In the genomic region with DNA sequence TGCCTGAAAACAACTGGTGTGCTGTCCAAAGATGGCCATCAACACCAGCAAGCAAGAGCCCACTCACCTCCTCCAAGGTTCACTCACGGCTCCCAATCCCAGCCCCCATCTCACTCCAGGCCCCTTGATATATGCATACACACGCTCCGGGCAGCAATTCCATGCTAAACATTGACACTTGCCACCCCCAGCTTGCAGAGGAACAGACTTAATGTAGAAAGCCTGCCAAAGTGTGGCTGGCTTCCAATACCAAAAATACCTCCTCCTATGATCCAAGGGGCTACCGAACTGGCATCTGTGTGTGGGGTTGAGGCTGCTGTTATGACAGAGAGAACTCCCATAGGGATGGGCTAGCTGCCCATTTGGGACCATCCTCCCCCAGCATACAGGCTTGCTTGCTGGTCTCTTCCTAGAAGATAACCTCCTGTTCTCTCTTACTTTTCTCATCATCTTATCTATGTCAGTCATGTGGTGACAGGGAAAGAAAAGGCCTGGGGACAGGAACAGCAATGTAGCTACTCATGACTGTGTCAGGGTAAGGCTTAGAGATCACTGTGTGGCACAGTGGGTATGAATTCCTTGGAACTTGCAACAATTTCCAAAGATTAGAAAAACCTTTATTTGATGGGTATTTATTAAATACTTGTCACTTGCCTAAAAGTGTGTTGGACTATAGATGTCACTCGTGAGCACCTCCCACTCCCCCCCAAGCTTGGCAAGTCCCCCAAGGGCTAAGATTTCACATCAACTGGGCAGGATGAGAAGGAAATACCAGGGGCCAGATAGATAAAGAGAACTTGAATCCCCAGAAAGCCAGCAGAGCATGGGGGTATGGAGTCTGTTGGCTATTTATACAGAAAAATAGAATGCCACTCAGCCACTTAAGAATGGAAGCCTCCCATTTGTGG, we compare ENCODE assay signal across 9 mouse cellular contexts. TPM values are rescaled to one million over a fixed set of nuclear protein-coding genes. Genes with fewer than 3 reads are reported as not detected.
A peak's percentile ranks its signal among the peaks of the same experiment; 100 is the strongest.
DNase-seq lines count a peak whose midpoint lies in the region; ATAC-seq and TF ChIP-seq lines count a peak whose summit lies in the region.
"Had no signal": no experiment of that assay in that cellular context is flagged by ENCODE, and none has a peak within 500 bp of the region (broad histone marks: within the 10 kb centered on the region; RNA-seq: fewer than 3 reads in every experiment).

No protein-coding gene starts in this region.

- no peak for ATAC-seq in kidney, embryonic 14.5 days (ENCODE audit: low FRiP score, low TSS enrichment)
- peak; percentile 54 for ATAC-seq in forebrain, embryonic 14.5 days
- ATAC-seq in liver, embryonic 14.5 days (ENCODE audit: insufficient read depth) = peak; percentile 70

- no peak overlapping the region for H3K9ac ChIP-seq in kidney, embryonic 14.5 days (ENCODE audit: low read depth, low read length)
- H3K9ac ChIP-seq in forebrain, embryonic 14.5 days (ENCODE audit: low read length) = no peak overlapping the region
- H3K9ac ChIP-seq in liver, embryonic 14.5 days (replicated peaks) = no peak overlapping the region

- TF ChIP-seq CTCF in liver, embryonic 14.5 days (IDR thresholded peaks at IDR 0.05; ENCODE audit: low read depth) = no peak

- no peaks in the 10 kb centered on the region for H3K27me3 ChIP-seq in kidney, embryonic 14.5 days (ENCODE audit: control insufficient read depth, insufficient read depth, low read length)
- no peaks in the 10 kb centered on the region for H3K27me3 ChIP-seq in forebrain, embryonic 14.5 days (replicated peaks; ENCODE audit: control insufficient read depth, insufficient read depth, low read length)
- H3K27me3 ChIP-seq in liver, embryonic 14.5 days (ENCODE audit: control insufficient read depth, insufficient read depth, low read length) = no peaks in the 10 kb centered on the region

- peak; percentile 41; the same call in 1 of the 2 replicates for TF ChIP-seq EP300 in liver, embryonic 14.5 days (IDR thresholded peaks at IDR 0.05; ENCODE audit: low read depth)

- no peak overlapping the region for H3K4me2 ChIP-seq in kidney, embryonic 14.5 days (replicated peaks; ENCODE audit: low read depth, low read length)
- no peak overlapping the region for H3K4me2 ChIP-seq in forebrain, embryonic 14.5 days (ENCODE audit: low read length)
- no peak overlapping the region for H3K4me2 ChIP-seq in liver, embryonic 14.5 days (ENCODE audit: low read depth)

- WGBS in kidney, embryonic 14.5 days = 76% methylated on average over 5 of the region's 5 CpGs
- WGBS in forebrain, embryonic 14.5 days = 38% methylated on average over 5 of the region's 5 CpGs
- WGBS in liver, embryonic 14.5 days (ENCODE audit: insufficient replicate concordance) = 67% methylated on average over 5 of the region's 5 CpGs

- H3K9me3 ChIP-seq in kidney, embryonic 14.5 days (ENCODE audit: control insufficient read depth, low read length) = no peaks in the 10 kb centered on the region
- no peaks in the 10 kb centered on the region for H3K9me3 ChIP-seq in forebrain, embryonic 14.5 days (replicated peaks; ENCODE audit: control insufficient read depth, low read length)
- no peaks in the 10 kb centered on the region for H3K9me3 ChIP-seq in liver, embryonic 14.5 days (ENCODE audit: control insufficient read depth, low read length)

- peak; percentile 45 for DNase-seq in kidney, adult 18-20 months
- DNase-seq in forebrain, embryonic 14.5 days (ENCODE audit: low spot score) = peak; percentile 87
- DNase-seq in frontal cortex, postnatal 36 days (ENCODE audit: low spot score in 2 of 2) = peak; percentile 66 to 85
- peak in 1 of 3 experiments; percentile 23 for DNase-seq in liver, embryonic 14.5 days (ENCODE audit: low read depth in 3 of 3, low spot score in 3 of 3)
- DNase-seq in lung, postnatal 10 days = no peak
- no peak for DNase-seq in thymus, adult 18-20 months
- no peak for DNase-seq in thymus, postnatal 10 days (ENCODE audit: low spot score in 2 of 2)
- DNase-seq: adrenal gland, postnatal 10 days had no signal

- no peak overlapping the region for H3K27ac ChIP-seq in kidney, embryonic 14.5 days (ENCODE audit: low read depth, low read length)
- H3K27ac ChIP-seq in forebrain, embryonic 14.5 days (ENCODE audit: low read depth, low read length) = peak overlapping the region; percentile 65
- H3K27ac ChIP-seq in liver, embryonic 14.5 days = no peak overlapping the region

- H3K4me3 ChIP-seq in kidney, embryonic 14.5 days (ENCODE audit: low read length) = no peak overlapping the region
- H3K4me3 ChIP-seq in forebrain, embryonic 14.5 days (ENCODE audit: low read depth, low read length) = no peak overlapping the region
- no peak overlapping the region for H3K4me3 ChIP-seq in liver, embryonic 14.5 days (ENCODE audit: insufficient read depth in 1 of 2, low read depth in 2 of 2, low read length in 2 of 2)

- no peaks in the 10 kb centered on the region for H3K36me3 ChIP-seq in kidney, embryonic 14.5 days (ENCODE audit: control insufficient read depth, insufficient read depth, low read length)
- H3K36me3 ChIP-seq in forebrain, embryonic 14.5 days (ENCODE audit: control insufficient read depth, insufficient read depth, low read length) = no peaks in the 10 kb centered on the region
- no peaks in the 10 kb centered on the region for H3K36me3 ChIP-seq in liver, embryonic 14.5 days (replicated peaks; ENCODE audit: control insufficient read depth, insufficient read depth, low read depth)

- H3K4me1 ChIP-seq in kidney, embryonic 14.5 days (ENCODE audit: control insufficient read depth, insufficient read depth, low read length) = peaks cover 9% of the 10 kb centered on the region
- H3K4me1 ChIP-seq in forebrain, embryonic 14.5 days (ENCODE audit: control insufficient read depth, insufficient read depth, low read length) = peaks cover 32% of the 10 kb centered on the region
- H3K4me1 ChIP-seq in liver, embryonic 14.5 days (replicated peaks; ENCODE audit: control insufficient read depth in 2 of 2, insufficient read depth in 2 of 2, low read length in 1 of 2) = peaks cover 0 to 17% of the 10 kb centered on the region in 2 experiments; a peak in 3 of 4 replicates

RNA-seq across cellular contexts. Expression of a gene that starts 3.8 kb away (rescaled TPM):
- 4.4 and 7.4 TPM in 2 replicates for polyA plus RNA-seq in kidney, embryonic 14.5 days (2014; fragmentation: Nextera tagmentation; extraction: Ambion mirVana)
- polyA plus RNA-seq in forebrain, embryonic 14.5 days (2014; fragmentation: Nextera tagmentation; extraction: Ambion mirVana) = 54.7 and 65.7 TPM in 2 replicates
- 1.1 TPM in 2 replicates for polyA plus RNA-seq in liver, embryonic 14.5 days (2012; rRNA removed)
- polyA plus RNA-seq in liver, embryonic 14.5 days (2014; fragmentation: Nextera tagmentation; extraction: Ambion mirVana) = 1.2 and 1.9 TPM in 2 replicates

Comparison
In these comparisons a context has a peak if more than half of its experiments do, and no peak if none do; other contexts are left out.
1. DNase-seq: peak in kidney, adult 18-20 months (single experiment), forebrain, embryonic 14.5 days (single experiment) and frontal cortex, postnatal 36 days (2 of 2); none in lung, postnatal 10 days (single experiment), thymus, adult 18-20 months (0 of 2) and thymus, postnatal 10 days (0 of 2).